Mouse (Mus musculus) left cerebral cortex, postnatal 14 days (tissue): ENCODE measurements around the gene Sytl1. TPM values are rescaled to one million over a fixed set of nuclear protein-coding genes. Genes with fewer than 3 reads are reported as not detected.
A peak's percentile ranks its signal among the peaks of the same experiment; 100 is the strongest.

ENCODE experiments used
- DNase-seq, 2 experiments: peaks; one replicate each; pipeline ENCODE4 v3.0.0; 2021 to 2022; ENCODE audit warnings: low spot score in 2 of 2, mixed read lengths in 1 of 2
- intact Hi-C: fragments of 180-260 bp; cut with DNase I; formaldehyde crosslinking; loops from one replicate; pipeline ENCODE4 v1.15.1; 2025
- total RNA-seq, 2 experiments: library from RNA; stranded (reverse); gene quantifications; 2 replicates each; pipeline ENCODE4 v1.2.3; 2021

Gene Sytl1
- total RNA-seq, 2 experiments from 2014 or later: 0.51 TPM; not detected in 1

DNA sequence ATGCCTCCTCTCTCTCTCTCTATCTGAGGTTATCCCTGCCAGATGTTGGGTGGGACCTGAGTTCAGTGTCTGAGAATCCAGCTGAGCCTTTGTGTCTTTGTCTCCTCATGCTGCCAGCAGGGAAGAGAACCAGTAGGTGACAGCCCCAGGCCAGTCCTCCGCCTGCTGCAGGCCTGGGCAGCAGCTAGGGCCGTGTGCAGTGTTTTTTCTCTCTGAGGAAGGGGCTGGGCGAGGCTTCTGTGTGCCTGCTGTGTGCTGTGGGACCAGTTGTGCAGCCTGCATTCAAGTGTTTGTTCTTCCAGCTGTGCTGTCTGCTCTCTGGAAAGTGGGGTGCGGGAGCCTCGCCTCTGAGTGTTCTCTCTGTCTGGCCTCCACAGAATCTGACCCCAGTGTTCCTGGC lies 39.0 kb downstream of the Sytl1 start:
- intact Hi-C loops: no loop called here
- DNase-seq: no peak

DNA sequence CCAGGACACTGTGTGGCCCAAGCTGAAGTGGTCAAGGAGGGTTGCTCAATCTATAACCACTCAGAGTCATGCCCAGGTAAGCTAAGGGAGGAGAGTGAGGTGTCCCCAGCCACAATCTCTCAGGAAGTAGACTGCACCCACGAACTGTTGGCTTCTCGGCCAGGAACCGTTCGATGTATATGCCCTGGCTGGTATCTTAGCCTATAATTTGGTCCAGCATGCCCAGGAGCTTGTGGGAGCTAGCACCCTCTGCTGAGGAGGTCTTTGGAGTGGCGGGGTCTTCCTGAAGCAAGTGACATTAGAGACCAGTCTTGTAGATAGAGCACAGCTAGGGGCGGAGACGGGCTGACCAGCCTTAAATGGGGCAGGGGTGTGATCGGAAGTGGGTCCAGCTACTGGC lies 41.2 kb downstream of the Sytl1 start:
- intact Hi-C loops: no loop called here
- DNase-seq: no peak

DNA sequence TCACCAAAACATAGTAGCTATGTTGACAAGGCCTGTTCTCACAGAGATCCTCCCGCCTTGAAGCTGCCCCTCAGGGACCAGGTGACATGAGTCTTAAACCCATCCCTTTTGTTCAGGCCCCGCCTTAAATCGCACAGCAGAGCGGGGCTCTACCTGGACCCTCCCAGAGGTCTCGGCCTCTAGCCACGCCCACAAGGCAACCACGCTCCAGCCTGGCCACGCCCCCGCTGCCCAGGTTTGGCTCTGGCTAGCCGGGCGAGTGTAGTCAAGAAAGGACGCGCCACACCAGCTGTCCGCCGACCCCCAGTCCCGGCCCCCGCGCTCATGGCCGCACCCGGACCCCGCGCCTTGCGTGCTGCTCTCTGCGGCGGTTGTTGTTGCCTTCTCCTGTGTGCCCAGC lies 42.3 kb downstream of the Sytl1 start:
- intact Hi-C loops: no loop called here
- no peak for DNase-seq

DNA sequence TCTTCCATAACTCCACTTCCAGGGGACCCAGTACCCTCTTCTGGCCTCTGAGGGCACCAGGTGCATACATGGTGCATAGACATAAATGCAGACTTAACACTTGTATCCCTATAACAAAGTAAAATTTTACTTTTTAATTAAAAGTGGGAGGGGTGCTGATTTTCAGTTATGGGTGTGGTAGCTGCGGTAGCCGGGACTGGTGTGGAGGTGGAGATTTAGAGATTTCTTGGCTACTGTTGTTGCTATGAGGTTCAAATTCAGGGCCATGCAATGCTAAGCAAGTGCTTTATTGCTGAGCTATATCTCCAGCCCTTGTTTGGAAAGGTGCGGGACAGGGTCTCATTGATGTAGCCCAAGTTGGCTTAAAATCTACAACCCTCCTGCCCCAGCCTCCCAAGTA lies 44.2 kb downstream of the Sytl1 start:
- no peak for DNase-seq
- intact Hi-C loops: loop anchor here (5.0 to 10.0 kb wide), 3 partner anchors 34 to 274 kb away; no protein-coding TSS in a partner anchor

DNA sequence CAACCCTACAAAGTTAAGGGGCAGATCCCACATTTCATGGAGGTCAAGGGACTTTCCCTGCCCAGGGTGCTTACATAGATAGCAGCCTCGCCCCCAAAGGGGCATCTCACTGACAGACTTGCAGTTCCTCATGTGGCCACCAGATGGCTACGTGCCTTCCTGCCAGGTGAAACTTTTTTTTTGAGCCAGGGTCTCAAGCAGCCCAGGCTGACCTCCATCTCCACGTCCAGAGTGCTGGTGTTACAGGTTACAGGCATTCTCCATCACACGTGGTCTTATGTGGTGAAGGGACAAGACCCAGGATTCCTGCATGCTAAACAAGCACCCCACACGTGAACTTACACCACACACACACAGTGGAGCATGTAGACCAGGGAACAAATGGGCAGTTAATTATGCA lies 45.3 kb downstream of the Sytl1 start:
- intact Hi-C loops: loop anchor here (5.0 to 10.0 kb wide), 3 partner anchors 35 to 273 kb away; no protein-coding TSS in a partner anchor
- peak in 1 of 2 experiments; percentile 61 for DNase-seq

DNA sequence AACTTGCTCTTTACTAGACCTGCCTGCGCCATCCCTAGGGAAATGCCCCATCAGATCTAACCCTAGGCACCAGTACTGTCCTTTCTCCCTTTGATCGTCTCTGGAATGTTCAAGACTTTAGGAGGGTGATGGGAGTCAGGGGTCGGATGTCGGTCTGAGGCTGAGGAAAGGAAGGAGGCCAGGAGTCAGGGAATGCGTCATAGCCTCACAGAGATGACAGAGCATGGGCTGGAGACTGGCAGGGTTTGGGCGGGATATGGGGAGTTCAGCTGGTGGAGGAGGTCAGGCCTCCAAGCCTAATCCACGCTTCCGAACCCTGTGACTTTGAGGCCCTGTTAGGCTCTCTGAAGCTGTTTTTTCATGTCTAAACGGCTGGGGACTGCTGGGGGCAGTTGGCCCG lies 49.3 kb downstream of the Sytl1 start:
- intact Hi-C loops: loop anchor here (10.0 kb wide), 1 partner anchor 269 kb away; no protein-coding TSS in a partner anchor

DNA sequence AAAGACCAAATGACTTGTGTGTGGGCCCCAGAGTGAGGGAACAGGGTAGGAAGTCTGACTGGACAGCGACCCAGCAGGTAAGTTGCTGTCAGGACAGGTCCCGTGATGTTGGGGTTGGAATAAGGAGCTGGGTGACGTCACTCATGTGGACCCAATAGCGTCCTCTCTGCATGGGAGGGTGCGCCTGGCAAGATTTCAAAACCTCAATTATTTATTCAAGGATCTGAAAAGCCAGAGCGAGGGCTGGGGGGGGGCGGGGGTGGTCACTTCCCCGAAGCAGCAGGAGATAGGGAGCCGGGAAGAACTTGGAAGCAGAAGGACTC lies 49.7 kb downstream of the Sytl1 start:
- peak; percentile 41 to 62 for DNase-seq
- intact Hi-C loops: loop anchor here (10.0 kb wide), 1 partner anchor 268 kb away; no protein-coding TSS in a partner anchor

More for the DNA sequence above, 49.3 kb downstream of the Sytl1 start:
- DNase-seq: no peak

DNA sequence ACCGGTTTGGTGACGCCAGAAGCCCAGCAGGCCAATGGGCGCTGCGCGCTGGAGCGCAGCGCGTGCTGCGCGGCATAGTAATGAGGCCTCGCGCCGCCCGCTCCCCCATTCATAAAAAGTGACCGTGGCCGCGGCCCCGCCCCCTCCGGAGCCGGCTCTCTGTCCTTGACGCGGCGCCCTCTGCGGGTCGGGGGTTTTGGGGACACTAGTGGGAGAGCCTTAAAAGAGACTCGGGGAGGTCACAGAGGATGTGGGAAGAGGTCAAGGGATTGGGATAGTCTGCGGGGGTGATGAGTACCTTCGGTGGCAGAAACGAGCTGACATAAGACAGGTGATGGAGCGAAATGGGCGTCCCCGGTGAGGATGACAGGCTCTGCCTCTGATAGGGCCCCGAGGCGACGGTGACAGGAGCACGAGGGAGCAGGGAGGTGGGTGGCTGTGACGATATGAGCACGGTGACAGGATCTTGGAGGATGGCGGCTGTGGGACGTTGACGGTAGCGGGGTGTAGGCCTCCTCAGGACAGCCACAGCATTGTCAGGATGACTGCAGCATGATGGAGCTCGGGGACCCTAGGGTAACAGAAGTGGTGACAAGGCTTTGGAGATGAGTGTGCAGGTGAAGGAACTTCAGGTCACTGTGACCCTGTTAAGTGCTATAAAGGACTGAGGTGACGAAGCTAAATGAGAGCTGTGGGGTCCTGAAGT lies 50.2 kb downstream of the Sytl1 start:
- intact Hi-C loops: loop anchor here (1.0 to 10.0 kb wide), 2 partner anchors 201 to 268 kb away; partner anchors contain the start of gene Ahdc1
- DNase-seq: peak; percentile 81 to 84

DNA sequence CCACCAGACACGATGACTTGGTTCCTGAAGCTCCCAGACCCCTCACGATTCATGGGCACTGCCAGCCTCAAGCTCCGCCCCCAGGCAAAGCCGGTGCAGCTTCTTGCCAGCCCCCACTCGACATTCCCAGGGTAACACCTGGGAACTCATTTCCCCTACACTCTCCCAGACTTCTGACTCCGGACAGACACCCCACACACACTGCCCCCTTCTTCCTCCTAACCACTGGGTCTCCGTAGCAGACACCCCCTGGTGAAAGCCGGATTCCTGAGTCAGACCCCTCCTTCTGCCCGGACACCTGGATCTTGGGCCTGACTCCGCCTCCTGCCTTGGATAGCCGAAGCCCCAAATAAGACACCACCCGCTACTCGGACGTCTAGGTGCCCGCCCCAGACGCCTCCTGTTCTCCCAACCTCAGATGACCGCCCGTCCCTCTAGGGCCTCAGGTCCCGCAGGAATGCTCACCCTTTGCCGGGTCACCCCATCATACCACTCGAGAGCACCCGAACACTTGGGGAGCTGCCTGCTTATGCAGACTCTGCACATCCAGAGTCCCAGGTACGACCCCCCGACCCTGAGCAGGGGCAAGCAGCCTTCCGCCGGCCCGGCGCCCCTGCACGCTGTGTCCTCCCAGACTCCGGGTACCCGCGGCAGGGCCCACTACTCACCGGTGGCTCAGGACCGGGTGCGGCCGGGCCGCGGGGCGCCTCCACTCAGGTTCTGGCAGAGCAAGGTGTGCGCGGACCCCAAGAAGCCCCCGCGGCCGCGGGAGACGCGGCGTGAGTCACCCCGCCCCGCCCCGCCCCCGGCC lies 51.0 kb downstream of the Sytl1 start, which contains the start of the genes Cd164l2 and Gpr3:
Gene Cd164l2, plus strand, starts transcription at position 381 of the 811 bp plus-strand sequence.
Gene Gpr3, minus strand, starts transcription at position 786 of the 811 bp plus-strand sequence.
- intact Hi-C loops: loop anchor here (1.0 to 10.0 kb wide), 2 partner anchors 201 to 267 kb away; partner anchors contain the start of gene Ahdc1
- peak in 1 of 2 experiments; percentile 60 for DNase-seq

DNA sequence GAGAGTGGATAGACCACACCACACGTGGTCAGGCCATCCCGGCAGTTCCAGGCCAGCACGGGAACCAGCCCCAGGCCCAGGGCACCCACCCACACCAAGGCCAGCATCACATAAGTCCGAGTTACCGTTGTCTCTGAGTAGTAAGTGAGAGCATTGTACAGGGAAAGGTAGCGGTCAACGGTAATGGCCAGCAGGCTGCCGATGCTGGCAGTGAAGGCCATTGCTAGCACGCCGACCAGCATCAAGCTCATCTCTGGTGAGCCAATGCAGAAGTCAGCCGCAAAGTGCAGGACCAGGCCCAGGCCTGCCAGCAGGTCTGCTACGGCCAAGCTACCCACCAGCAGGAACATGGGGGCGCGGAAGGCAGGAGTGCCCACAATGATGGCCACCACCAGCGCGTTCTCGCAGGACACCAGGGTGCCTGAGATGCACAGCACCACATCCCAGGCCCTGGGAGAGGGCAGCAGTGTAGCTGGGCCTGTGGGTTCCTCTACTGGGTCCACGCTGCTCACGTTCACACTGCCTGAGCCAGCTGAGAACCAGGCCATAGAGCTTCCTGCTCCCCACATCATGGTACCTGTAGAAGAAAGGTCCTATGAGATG lies 52.0 kb downstream of the Sytl1 start:
- no peak for DNase-seq
- intact Hi-C loops: loop anchor here (10.0 kb wide), 1 partner anchor 266 kb away; no protein-coding TSS in a partner anchor

DNA sequence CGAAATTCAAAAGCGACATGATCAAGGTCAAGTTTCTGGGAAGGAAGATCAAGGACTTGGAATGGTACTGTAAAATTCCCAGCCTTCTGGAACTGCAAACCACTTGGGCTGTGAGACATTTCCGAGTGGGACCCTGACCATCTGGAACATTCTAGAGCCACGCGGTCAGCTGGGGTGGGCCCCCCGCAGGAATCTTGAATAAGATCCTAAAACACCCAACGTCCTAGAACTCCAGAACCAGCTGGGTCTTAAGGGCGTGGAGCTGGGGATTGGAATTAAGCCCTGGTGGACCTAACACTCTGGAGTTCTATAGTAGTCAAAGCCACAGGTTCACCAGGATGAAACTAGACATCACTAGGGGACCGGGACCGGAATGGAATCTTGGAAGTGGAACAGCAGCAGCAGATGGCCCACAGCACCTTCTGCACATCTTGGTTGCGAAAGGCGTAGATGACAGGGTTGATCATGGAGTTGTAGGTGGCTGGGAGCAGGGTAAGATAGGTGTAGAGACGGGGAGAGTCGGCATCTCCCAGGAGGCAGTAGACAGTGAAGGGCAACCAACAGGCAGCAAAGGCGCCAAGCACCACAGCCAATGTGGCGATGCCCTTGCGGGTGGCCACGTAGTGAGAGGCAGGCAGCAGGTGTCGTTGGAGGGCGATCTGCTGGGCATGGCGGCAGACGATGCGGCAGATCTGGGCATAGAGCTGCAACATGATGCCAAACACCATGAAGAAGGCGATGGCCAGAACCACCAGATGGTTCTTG lies 52.7 kb downstream of the Sytl1 start:
- intact Hi-C loops: loop anchor here (10.0 kb wide), 1 partner anchor 265 kb away; no protein-coding TSS in a partner anchor
- no peak for DNase-seq

DNA sequence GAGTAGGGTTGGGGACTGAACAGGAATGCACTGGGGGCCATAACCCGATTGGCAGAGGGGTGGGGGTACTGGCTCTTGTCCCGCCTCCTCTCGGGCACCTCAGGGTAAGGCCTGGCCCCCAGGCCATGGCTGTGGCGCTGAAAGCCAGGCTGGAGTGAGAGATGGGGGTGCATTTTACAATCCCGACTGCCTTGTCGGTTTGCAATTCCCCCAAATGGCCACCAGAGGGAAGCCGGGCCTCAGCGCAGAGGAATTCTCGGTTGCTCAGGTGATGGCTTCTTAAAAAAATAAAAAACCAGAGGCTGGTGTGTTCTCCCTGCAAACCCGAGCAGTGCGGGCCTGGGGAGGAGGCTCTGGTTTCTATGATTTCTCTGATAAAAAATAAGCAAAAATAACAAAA lies 53.5 kb downstream of the Sytl1 start:
- peak; percentile 70 for DNase-seq
- intact Hi-C loops: loop anchor here (10.0 kb wide), 1 partner anchor 245 kb away; no protein-coding TSS in a partner anchor

DNA sequence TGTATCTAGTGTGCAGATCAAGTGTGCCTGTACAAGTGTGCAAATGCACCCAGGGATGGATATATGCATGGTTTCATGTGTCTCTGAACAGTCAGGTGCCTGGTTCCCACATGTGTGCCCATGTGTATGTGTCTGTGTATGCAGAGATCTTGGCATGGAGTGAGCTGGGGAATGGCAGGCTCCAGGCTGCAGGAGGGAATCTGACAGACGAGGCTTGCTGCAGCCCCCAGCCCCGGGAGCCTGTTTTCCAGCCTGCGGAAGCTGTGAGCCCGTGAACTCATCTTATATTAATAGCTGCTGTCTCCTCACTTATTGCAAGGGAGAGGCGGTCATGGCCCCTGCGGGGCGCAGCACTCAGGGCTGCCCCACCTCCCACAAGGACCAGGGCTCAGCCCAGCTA lies 58.5 kb downstream of the Sytl1 start:
- no peak for DNase-seq
- intact Hi-C loops: loop anchor here (10.0 kb wide), 1 partner anchor 250 kb away; no protein-coding TSS in a partner anchor

DNA sequence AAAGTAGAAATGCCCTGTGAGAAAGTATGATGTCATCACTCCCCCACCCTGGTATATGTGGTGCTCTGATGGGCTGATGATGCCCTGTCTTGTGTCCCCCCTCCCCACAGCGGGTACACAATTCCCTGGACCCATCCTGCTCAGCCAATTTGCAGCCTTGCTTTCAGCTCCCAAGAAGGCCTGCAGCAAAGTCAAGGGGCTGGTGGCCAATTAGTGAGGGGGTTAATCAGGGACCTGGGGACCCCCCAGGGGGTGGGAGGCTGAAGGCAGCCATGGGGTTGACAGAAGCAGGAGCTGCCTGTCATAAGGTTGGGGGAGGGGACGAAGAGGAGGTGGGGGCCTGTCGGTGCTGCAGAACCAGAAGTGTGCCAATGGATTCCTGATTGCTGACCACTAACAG lies 59.3 kb downstream of the Sytl1 start:
- no peak for DNase-seq
- intact Hi-C loops: loop anchor here (10.0 kb wide), 1 partner anchor 251 kb away; no protein-coding TSS in a partner anchor

Other genes with a start within 250 kb of the Sytl1 start
- gene Wasf2, start 132.6 kb downstream of the Sytl1 start, total RNA-seq: 10 to 100 TPM; 27.3 to 34.8 TPM
- 1 to 10 TPM; 2.4 to 4.1 TPM for gene Cd164l2, start 51.0 kb downstream of the Sytl1 start, total RNA-seq
- 1 to 10 TPM; 7.4 to 10.0 TPM for gene Gpr3, start 50.6 kb downstream of the Sytl1 start, total RNA-seq
- 1 to 10 TPM; 2.3 to 5.8 TPM for gene Map3k6, start 22.3 kb downstream of the Sytl1 start, total RNA-seq
- 10 to 100 TPM; 81.7 to 87.9 TPM for gene Tmem222, start 14.7 kb upstream of the Sytl1 start, total RNA-seq
- gene Wdtc1, start 90.4 kb upstream of the Sytl1 start, total RNA-seq: 10 to 100 TPM; 56.6 to 60.8 TPM
- gene Slc9a1, start 106.6 kb upstream of the Sytl1 start, total RNA-seq: 10 to 100 TPM; 41.5 to 46.7 TPM
- not detected for gene Tent5b, start 217.0 kb upstream of the Sytl1 start, total RNA-seq
- 100 to 1,000 TPM; 150 to 170 TPM for gene Trnp1, start 235.4 kb upstream of the Sytl1 start, total RNA-seq